Mouse (Mus musculus): ENCODE measurements around the gene Hapln2. TPM values are rescaled to one million over a fixed set of nuclear protein-coding genes. Genes with fewer than 3 reads are reported as not detected.
A peak's percentile ranks its signal among the peaks of the same experiment; 100 is the strongest.

The Hapln2 gene
- 14.0 and 15.7 TPM in 2 replicates for polyA plus RNA-seq (2012; rRNA removed)

DNA sequence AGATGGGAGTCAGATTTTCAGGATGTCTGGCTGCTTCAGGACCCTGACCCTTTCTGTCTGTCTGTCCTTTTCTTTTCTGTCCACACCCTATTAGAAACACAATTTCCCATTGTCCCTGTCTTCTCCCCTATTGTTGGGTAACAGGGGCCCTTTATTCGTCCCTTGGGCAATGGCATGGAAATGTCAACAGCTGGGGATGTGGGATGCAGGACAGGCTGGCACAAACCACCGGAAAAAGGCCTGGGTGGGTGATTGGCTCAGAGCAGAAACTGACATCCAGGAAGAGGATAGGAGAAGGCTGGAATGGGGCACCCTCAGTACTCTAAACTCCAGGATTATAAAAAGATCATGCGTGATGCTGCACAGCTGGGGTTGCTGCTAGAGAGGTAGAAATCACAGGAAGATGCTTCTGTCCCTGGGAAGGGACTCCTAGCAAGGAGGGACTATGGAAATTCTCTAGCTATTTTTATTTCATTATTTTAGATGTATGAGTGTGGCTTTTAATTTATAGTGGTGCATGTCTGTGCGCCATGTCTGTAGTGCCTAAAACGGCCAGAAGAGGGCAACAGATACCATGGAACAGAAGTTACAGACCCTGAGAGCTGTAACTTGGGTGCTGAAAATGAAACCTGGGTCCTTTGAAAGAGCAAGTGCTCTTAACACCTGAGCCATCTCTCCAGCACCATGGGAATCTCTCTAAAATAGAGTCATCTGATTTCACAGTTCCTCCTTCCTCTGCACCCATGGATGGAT, at the start of gene Hapln2:
Gene Hapln2 (minus strand): TSS at position 150 of the 753 bp plus-strand sequence.
- no peak for TF ChIP-seq CTCF (IDR thresholded peaks at IDR 0.05; ENCODE audit: control insufficient read depth, insufficient read depth, insufficient replicate concordance, low read depth, low read length)
- no peak for TF ChIP-seq POLR2A (IDR thresholded peaks at IDR 0.05; ENCODE audit: control insufficient read depth, low read depth, low read length)
- H3K27ac ChIP-seq (ENCODE audit: control insufficient read depth, insufficient read depth, low read depth, low read length): no peak within 1 kb of the TSS
- peaks cover 18% of the 10 kb centered on the region for H3K4me1 ChIP-seq (ENCODE audit: control insufficient read depth, insufficient read depth, low read length)
- no peak within 1 kb of the TSS for H3K4me3 ChIP-seq (ENCODE audit: control insufficient read depth, low read depth, low read length)
- no peaks in the 10 kb centered on the region for H3K36me3 ChIP-seq (ENCODE audit: control insufficient read depth, insufficient read depth, low read length)
- no peaks in the 10 kb centered on the region for H3K27me3 ChIP-seq (ENCODE audit: control insufficient read depth, insufficient read depth, low read length)

GRCm38 (mm10) chr3:88074766-88075165, 47.4 kb upstream of the Hapln2 start:
- H3K27ac ChIP-seq (ENCODE audit: control insufficient read depth, insufficient read depth, low read depth, low read length): no peak overlapping the region
- H3K36me3 ChIP-seq (ENCODE audit: control insufficient read depth, insufficient read depth, low read length): no peaks in the 10 kb centered on the region
- no peak overlapping the region for H3K4me3 ChIP-seq (ENCODE audit: control insufficient read depth, low read depth, low read length)
- TF ChIP-seq CTCF (IDR thresholded peaks at IDR 0.05; ENCODE audit: control insufficient read depth, insufficient read depth, insufficient replicate concordance, low read depth, low read length) (no peak), POLR2A (IDR thresholded peaks at IDR 0.05; ENCODE audit: control insufficient read depth, low read depth, low read length) (no peak)
- H3K27me3 ChIP-seq (ENCODE audit: control insufficient read depth, insufficient read depth, low read length): no peaks in the 10 kb centered on the region
- H3K4me1 ChIP-seq (ENCODE audit: control insufficient read depth, insufficient read depth, low read length): no peaks in the 10 kb centered on the region; the same call in 1 of the 2 replicates

DNA sequence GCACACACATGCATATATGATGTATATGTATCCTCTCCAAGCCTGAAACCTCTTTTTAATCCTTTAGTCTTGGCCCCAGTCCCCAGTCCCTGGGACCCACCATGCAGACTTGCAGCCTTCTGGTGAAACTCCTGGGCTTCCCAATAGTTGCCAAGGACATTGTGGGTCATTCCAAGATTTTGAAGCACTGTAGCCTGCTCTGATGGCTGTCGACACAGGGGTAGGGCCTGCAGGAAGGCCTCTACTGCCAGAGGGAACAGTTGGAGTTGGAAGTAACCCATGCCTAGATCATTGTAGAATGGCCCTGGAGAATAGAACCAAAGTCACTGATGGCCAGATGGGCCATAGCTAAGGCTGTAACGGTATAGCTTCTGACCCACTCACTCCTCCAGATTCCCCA, 47.0 kb upstream of the Hapln2 start:
- no peak overlapping the region for H3K27ac ChIP-seq (ENCODE audit: control insufficient read depth, insufficient read depth, low read depth, low read length)
- H3K4me1 ChIP-seq (ENCODE audit: control insufficient read depth, insufficient read depth, low read length): no peaks in the 10 kb centered on the region; the same call in 1 of the 2 replicates
- no peak overlapping the region for H3K4me3 ChIP-seq (ENCODE audit: control insufficient read depth, low read depth, low read length)
- H3K36me3 ChIP-seq (ENCODE audit: control insufficient read depth, insufficient read depth, low read length): no peaks in the 10 kb centered on the region
- no peaks in the 10 kb centered on the region for H3K27me3 ChIP-seq (ENCODE audit: control insufficient read depth, insufficient read depth, low read length)
- TF ChIP-seq POLR2A (IDR thresholded peaks at IDR 0.05; ENCODE audit: control insufficient read depth, low read depth, low read length) (no peak), CTCF (IDR thresholded peaks at IDR 0.05; ENCODE audit: control insufficient read depth, insufficient read depth, insufficient replicate concordance, low read depth, low read length) (no peak)

- H3K36me3 ChIP-seq (ENCODE audit: control insufficient read depth, insufficient read depth, low read length): no peaks in the 10 kb centered on the region
- no peak for TF ChIP-seq CTCF (IDR thresholded peaks at IDR 0.05; ENCODE audit: control insufficient read depth, insufficient read depth, insufficient replicate concordance, low read depth, low read length)
- no peak for TF ChIP-seq POLR2A (IDR thresholded peaks at IDR 0.05; ENCODE audit: control insufficient read depth, low read depth, low read length)
- peak overlapping the region; percentile 57 for H3K4me3 ChIP-seq (ENCODE audit: control insufficient read depth, low read depth, low read length)
- no peak overlapping the region for H3K27ac ChIP-seq (ENCODE audit: control insufficient read depth, insufficient read depth, low read depth, low read length)
- H3K27me3 ChIP-seq (ENCODE audit: control insufficient read depth, insufficient read depth, low read length): no peaks in the 10 kb centered on the region
- H3K4me1 ChIP-seq (ENCODE audit: control insufficient read depth, insufficient read depth, low read length): no peaks in the 10 kb centered on the region; the same call in 1 of the 2 replicates
These were observed 46.2 kb upstream of the Hapln2 start for GRCm38 (mm10) chr3:88073631-88074030.

- TF ChIP-seq POLR2A (IDR thresholded peaks at IDR 0.05; ENCODE audit: control insufficient read depth, low read depth, low read length): no peak; the same call in 1 of the 2 replicates
- peak; percentile 87 for TF ChIP-seq CTCF (IDR thresholded peaks at IDR 0.05; ENCODE audit: control insufficient read depth, insufficient read depth, insufficient replicate concordance, low read depth, low read length)
- Histone ChIP-seq H3K27ac (ENCODE audit: control insufficient read depth, insufficient read depth, low read depth, low read length) (no peak overlapping the region), H3K27me3 (ENCODE audit: control insufficient read depth, insufficient read depth, low read length) (no peaks in the 10 kb centered on the region), H3K4me3 (ENCODE audit: control insufficient read depth, low read depth, low read length) (peak overlapping the region; percentile 73), H3K4me1 (ENCODE audit: control insufficient read depth, insufficient read depth, low read length) (no peaks in the 10 kb centered on the region; the same call in 1 of the 2 replicates), H3K36me3 (ENCODE audit: control insufficient read depth, insufficient read depth, low read length) (no peaks in the 10 kb centered on the region)
These were observed 44.4 kb upstream of the Hapln2 start for GRCm38 (mm10) chr3:88071783-88072182.

DNA sequence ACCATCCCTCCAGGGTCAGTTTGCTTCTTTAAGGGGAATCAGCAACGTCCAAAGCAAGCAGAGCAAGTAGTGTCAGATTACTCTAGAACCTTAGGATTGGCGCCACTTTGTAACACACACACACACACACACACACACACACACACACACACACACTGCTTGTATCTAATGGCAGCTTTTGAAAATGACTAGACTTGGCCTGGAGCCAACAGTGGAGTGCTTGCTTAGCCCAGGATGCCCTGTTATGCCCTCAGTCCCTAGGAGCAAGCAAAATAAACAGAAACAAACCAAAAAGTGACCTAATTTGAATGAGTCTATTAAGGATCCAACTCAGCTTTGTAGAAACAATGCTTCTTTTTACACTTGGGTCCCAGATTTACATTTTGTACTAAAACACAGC, 41.0 kb upstream of the Hapln2 start:
- H3K4me3 ChIP-seq (ENCODE audit: control insufficient read depth, low read depth, low read length): no peak overlapping the region
- TF ChIP-seq POLR2A (IDR thresholded peaks at IDR 0.05; ENCODE audit: control insufficient read depth, low read depth, low read length) (no peak), CTCF (IDR thresholded peaks at IDR 0.05; ENCODE audit: control insufficient read depth, insufficient read depth, insufficient replicate concordance, low read depth, low read length) (no peak)
- no peaks in the 10 kb centered on the region for H3K27me3 ChIP-seq (ENCODE audit: control insufficient read depth, insufficient read depth, low read length)
- H3K27ac ChIP-seq (ENCODE audit: control insufficient read depth, insufficient read depth, low read depth, low read length): no peak overlapping the region
- H3K36me3 ChIP-seq (ENCODE audit: control insufficient read depth, insufficient read depth, low read length): no peaks in the 10 kb centered on the region
- no peaks in the 10 kb centered on the region; the same call in 1 of the 2 replicates for H3K4me1 ChIP-seq (ENCODE audit: control insufficient read depth, insufficient read depth, low read length)

DNA sequence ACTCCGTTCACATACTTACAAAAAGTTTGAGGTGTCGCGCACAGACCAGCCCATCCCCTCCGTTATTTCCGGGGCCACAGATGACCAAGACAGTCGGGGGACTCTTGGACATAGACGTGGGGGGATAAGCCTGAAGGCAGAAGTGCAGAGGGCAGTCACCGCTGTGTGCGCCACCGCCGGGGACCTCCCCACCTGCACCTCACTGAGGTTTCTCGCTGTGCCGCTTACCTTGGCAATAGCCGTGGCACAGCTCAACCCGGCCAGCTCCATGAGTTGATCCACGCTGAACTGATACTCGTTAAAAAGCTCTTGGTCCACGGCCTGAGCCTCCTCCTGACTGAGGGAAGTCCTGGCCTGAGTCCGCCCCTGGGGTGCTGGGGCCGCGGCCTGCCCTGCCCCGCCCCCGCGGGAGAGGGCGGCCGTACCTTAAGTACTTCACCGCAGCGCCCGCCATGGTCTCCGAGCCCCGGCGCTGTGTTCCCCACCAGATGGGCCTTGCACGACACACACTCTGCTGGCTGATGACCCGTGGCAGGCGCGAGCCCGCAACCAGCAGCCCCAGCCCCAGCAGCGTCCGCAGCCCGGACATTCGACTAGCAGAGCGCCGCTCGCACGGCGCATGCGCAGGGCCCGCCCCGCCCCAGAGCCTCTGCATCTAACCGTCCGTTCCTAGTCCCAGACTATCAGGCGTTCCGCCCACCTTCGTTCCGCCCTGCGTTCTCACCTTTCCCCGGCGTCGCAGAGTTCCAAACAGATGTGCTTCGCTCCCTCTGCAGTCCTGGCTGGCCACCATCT, 30.7 kb upstream of the Hapln2 start, which contains the start of gene Naxe:
Gene Naxe (minus strand): TSS at position 594 of the 795 bp plus-strand sequence.
- TF ChIP-seq POLR2A (IDR thresholded peaks at IDR 0.05; ENCODE audit: control insufficient read depth, low read depth, low read length): peak; percentile 79
- TF ChIP-seq CTCF (IDR thresholded peaks at IDR 0.05; ENCODE audit: control insufficient read depth, insufficient read depth, insufficient replicate concordance, low read depth, low read length): 0 out of 2 replicates have a peak, but pooled peaks have one; percentile 1
- no peaks in the 10 kb centered on the region for H3K27me3 ChIP-seq (ENCODE audit: control insufficient read depth, insufficient read depth, low read length)
- H3K36me3 ChIP-seq (ENCODE audit: control insufficient read depth, insufficient read depth, low read length): no peaks in the 10 kb centered on the region; the same call in 1 of the 2 replicates
- H3K4me1 ChIP-seq (ENCODE audit: control insufficient read depth, insufficient read depth, low read length): peaks cover 8% of the 10 kb centered on the region
- peak within 1 kb of the TSS; percentile 69 for H3K27ac ChIP-seq (ENCODE audit: control insufficient read depth, insufficient read depth, low read depth, low read length)
- H3K4me3 ChIP-seq (ENCODE audit: control insufficient read depth, low read depth, low read length): peak within 1 kb of the TSS; percentile 96

All from testis, adult 2 months (tissue).